Mouse (Mus musculus): ENCODE results near the gene Rps3a1.

The Rps3a1 gene

DNA sequence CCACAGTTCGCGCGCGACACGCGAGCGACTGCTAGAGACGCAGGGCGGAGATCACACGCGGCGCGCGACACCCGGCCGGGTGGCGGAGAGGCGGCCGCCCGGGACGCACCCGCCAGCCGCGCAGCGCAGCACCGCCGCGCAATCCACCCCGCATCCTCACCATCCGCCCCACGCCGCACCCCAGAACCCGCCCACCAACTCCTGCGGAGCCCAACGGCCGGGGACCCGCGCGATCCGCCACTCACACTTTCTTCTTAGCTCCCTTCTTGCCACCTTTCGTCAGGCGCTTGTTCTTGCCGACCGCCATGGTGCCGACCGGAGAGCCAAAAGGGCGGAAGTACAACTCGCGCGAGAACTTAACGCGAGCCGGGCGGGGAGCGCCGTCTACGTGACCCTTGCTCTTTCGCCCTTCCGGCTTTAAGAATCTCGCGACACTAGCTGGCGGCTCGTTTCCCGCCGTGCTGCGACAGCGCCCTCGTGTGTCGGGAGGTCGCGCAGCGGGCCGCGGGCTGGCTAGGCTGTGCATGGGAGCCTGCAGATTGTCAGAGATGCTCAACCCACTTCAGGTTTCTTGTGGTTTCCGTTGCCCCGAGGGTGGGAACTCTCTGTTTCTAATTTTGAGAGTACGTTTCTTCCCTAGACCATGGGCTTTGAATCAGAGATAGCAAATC lies at the start of gene Rps3a1:
Gene Rps3a1 (minus strand): TSS at position 440 of the 671 bp plus-strand sequence.
- DNase-seq: peak; percentile 99 to 100

DNA sequence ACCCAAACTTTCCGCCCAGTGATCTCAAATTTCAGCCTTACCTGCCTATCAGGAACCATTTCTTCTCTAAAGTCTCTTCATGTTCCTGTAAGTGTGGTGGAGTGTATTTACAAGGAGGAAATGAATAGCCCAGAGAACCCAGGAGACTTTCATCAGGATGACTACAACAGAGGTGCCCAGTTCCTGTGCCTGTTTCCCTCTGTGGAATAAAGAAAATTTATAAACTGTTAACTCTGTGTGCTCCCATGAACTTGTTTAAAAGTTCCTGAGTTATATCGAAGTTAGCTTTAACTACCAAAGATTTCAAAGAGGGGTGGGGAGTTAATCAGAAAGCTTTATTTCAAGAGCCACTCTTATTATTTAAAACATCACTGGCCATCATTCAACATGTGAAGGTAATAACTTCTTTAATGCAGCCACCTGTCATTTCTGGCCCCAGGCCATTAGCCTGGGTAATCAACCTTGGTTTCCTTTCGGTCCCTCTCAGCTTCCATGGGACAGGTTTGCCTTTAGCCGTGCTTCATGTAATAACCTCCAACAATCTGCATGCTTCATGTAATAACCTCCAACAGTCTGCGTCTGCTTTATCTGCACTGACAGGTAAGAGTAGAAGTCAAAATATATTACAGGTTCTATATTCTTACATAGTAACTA lies 45.4 kb upstream of the Rps3a1 start:
- DNase-seq: no peak

GRCm38 (mm10) chr3:86184546-86184945 lies 42.0 kb upstream of the Rps3a1 start:
- no peak for DNase-seq

DNA sequence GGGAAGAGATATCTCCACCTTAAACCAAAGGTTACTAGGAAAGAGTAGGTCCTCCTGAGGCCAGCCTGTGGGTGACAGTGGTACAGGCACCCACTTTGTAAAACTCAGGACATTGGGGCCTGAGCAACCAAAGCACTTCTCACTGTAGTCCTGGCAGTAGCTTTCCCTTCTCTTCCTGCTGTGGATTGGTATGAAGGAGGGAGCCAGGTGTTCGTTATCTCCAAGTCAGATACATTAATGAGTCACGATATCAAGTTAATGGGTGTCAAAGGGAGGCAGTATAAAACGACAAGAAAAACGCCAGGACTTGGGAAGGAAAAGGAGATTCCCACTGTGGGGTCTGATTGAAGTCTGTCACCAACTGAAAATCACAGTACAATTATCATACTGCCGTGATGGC lies 38.6 kb upstream of the Rps3a1 start:
- no peak for DNase-seq

DNA sequence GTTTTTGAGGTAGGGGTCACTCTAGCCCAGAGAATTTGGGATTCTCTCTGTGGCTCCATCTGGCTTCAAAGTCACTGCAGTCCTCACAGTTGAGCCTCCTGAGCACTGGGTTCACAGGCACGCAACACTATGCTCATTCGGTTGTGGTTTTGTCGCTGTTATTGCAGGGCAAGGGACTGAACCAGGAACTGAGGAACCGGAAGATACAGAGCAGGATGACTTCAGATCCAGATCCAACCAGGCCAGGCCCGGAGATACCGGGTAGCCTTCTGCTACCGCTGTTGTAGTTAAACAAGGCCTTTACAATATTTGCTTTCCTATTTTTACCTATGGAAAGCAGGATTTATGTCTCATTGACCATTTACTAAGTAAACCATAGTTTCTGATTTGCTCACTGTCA lies 37.2 kb upstream of the Rps3a1 start:
- no peak for DNase-seq

- DNase-seq: no peak
These were observed 26.4 kb upstream of the Rps3a1 start for GRCm38 (mm10) chr3:86168841-86169425.

DNA sequence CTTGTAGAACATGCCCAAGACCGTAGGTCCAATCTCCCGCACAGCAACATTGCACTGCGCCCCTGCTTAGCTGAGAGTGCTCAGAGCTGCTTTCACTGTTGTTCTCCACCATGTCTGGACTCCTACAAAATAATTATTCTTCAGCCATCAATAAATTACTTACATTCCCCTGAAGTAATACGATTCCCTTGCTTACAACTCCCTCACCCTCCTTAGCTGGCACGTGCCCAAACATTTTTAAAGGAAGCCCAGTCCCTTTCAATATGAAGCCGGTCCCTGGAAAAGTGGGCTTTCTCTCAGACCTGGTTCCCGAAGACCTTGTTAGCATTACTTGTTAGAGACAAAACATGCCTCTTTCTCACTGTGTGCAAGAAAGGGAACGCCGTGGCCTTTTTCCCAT lies 7.0 kb upstream of the Rps3a1 start:
- DNase-seq: no peak

GRCm38 (mm10) chr3:86149063-86149462 lies 6.6 kb upstream of the Rps3a1 start:
- peak in 1 of 2 experiments; percentile 27 for DNase-seq

- DNase-seq: no peak
These were observed 841 bp upstream of the Rps3a1 start for GRCm38 (mm10) chr3:86143343-86143742.

GRCm38 (mm10) chr3:86142934-86143317 lies 424 bp upstream of the Rps3a1 start:
- no peak for DNase-seq

DNA sequence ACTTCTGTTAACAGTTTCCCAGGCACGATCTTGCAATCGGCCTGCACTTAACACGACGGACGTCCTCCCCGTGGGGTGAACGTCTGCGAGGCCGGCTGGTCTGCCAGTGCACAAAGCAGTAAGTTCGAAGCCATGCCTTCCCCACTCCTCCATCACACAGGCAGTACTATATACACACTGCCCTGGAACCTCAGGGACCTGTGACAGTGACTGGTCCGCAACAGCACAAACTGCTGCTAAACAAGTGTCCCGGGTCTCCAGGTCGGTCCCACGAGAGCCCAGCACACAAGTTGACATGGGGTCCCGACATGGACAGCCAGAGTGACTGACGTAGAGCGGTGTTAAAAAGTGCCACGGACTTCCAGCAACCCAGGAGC lies 628 bp downstream of the Rps3a1 start:
- peak in 1 of 2 experiments; percentile 13 for DNase-seq

GRCm38 (mm10) chr3:86141366-86141765 lies 1.1 kb downstream of the Rps3a1 start:
- no peak for DNase-seq

DNA sequence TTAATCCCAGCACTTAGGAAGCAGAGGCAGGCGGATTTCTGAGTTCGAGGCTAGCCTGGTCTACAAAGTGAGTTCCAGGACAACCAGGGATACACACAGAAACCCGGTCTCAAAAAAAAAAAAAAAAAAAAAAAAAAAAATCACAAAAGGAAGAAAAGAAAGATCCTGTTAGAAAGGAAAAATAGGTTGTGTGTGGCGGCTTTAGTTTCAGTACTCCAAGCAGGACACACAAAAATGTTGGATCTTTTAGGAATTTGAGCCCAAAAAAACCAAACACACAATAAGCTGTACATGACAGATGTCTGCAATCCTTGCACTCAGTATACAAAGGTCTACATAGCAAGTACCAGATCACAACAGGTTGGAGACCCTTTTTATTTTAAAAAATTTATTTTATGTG lies 2.8 kb downstream of the Rps3a1 start:
- DNase-seq: no peak

DNA sequence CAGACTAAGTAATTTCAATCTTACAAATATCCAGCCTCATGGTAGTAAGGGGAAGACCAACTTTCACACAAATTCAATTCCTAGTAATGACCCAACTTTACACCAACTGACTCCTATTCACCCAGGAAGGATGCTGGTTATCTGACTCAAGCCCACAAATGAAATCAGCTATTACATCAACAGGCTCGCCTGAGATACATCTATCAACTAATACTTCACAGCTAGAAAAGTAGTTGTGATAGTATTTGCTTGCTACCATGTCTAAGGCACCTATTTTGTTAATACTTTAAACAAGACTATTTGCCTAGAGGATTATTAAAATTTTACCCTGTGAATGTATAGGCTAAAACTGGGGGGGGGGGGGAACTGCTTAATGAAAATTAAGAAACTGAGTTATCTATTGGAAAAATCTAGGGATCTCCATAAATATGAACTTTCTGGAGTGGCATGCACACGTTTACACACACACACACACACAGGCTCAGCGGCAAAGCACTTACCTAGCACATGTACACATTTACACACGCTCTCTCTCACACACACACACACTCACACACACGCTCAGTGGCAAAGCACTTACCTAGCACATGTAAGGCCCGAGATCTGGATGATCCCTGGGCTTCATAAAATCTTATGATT lies 5.4 kb downstream of the Rps3a1 start:
- DNase-seq: no peak

GRCm38 (mm10) chr3:86135886-86136563 lies 6.5 kb downstream of the Rps3a1 start:
- no peak for DNase-seq

GRCm38 (mm10) chr3:86134939-86135638 lies 7.4 kb downstream of the Rps3a1 start:
- DNase-seq: no peak

- DNase-seq: peak in 1 of 2 experiments; percentile 67
These were observed 12.7 kb downstream of the Rps3a1 start for GRCm38 (mm10) chr3:86129757-86130156.

DNA sequence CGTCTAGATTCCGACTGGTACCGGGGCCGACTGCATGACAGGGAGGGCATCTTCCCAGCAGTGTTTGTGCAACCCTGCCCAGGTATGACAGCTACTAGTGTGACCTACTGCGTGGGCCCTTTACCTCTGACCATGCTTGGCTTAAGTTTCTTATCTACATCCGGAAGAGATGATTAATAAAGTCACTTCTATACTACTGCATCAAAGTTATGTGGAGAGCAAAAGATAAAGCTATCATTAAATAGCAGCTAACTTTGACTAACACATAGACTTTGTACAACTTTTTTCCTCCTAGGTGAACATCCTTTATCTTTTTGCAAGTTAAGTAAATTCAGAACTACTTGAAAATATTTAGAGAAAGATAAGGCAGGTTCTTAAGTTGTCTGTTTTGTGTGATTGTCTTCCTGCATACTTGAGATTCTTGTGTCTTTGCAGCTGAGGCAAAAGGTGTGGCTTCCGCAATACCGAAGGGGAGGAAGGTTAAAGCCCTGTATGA lies 19.2 kb downstream of the Rps3a1 start:
- no peak for DNase-seq

GRCm38 (mm10) chr3:86122156-86122555 lies 20.3 kb downstream of the Rps3a1 start:
- DNase-seq: no peak

DNA sequence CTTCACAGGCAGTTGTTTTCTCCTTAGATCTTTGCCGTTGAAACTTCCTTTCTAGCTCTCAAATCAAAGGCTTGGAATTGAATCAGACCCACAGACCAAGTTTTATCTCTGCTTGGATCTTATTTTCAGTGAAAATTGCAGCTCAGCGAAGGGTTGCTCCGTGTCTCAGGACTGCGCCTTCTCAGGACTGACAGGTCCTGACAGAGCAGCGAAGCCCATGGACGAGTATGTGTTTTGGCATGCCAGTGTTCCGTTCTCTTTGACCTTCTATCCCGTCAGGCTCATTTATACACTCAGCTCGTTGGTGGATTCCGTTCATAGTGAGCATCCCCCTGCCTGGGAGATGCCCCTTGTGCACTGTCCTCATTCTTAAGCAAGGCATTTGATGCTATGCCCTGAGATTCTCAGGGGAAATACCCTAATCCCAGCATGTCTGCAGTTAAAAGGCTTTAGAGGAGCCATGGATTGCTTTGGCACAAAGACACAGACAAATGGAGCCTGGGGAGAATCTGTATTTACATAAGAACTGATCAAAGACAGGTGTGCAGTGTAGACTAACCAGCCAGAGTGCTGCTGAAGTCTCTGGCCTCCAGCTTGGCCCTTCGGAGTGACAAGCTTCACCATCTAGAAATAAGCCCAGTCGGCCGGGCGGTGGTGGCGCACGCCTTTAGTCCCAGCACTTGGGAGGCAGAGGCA lies 23.1 kb downstream of the Rps3a1 start:
- DNase-seq: no peak

GRCm38 (mm10) chr3:86116951-86117350 lies 25.6 kb downstream of the Rps3a1 start:
- no peak for DNase-seq

Measured in spleen, adult 18-20 months (tissue).